Mouse (Mus musculus): ENCODE measurements around the gene Rplp1.

Rplp1 gene

DNA sequence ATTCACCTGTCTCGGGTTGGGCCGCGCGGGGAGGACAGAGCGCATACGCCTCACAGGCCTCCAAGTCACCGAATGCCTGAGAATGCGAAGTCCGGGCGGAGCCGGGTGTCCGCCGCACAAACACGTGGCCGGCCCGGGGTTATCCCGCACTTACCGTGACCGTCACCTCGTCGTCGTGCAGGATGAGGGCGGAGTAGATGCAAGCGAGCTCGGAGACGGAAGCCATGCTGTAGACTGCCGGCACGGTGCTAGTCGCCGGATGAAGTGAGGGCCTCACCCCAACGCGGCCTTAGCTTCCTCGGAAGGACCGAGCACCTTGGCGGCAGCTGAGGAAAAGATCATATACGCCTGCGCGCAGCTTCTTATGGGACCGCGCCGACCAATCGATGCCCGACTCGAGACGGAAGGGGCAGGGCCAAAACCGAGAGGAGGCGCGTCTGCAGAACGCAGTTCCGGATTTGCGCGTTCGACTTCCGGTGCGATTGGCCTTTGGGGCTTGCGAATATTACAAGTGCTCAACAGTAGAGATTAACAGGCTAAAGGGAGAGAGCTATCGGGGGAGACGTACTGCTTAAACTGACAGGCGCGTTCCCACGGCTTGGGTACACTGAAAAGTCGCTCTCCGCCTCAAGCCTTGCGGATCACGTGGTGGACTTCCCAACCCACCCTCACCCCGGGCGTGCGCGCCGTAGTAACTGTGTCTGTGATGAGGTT lies at the start of gene Rplp1:
Gene Rplp1, minus strand, starts transcription at position 340 of the 714 bp plus-strand sequence.
- DNase-seq (ENCODE audit: low read depth, low spot score) = peak; percentile 98

DNA sequence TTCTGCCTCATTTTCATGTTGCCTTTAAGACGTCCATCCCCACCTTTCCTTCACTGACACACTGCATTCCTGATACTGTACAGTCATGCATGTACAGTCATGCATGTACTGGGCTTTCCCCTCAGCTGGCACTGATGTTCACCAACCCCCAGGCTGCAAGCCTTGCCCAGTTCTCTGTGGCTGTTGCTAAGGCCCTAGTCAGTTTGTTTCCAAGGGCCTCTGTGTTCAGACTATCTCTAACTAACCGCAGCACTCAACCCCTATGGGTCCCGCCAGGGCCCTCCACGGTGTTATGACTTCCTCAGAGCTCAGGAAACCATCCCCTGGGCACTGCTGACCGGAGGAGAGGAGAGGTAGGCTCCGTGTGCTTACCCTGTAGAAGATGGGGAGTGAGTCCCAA lies 49.0 kb upstream of the Rplp1 start:
- DNase-seq (ENCODE audit: low read depth, low spot score) = peak; percentile 32

DNA sequence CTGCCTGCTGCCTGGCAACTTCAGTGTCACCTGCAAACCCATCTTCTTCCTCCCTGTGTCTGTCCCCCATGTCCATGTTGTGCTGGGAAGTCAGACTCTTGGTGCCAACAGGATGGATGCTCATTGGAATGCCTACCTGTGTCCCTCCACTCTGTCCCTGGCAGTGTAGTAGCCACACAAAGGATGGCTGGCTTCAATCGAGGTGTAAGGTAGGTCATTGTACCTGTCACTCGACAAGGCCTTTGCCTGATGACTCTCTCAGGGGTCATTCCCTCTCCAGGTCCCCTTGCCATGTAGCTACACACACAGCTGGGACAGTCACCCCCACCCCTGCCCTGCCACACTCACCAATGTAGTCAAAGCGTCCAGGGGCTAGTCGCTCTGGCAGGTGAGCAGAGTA lies 46.8 kb upstream of the Rplp1 start:
- no peak for DNase-seq (ENCODE audit: low read depth, low spot score)

GRCm38 (mm10) chr9:61960753-61961152 lies 46.4 kb upstream of the Rplp1 start:
- no peak for DNase-seq (ENCODE audit: low read depth, low spot score)

DNA sequence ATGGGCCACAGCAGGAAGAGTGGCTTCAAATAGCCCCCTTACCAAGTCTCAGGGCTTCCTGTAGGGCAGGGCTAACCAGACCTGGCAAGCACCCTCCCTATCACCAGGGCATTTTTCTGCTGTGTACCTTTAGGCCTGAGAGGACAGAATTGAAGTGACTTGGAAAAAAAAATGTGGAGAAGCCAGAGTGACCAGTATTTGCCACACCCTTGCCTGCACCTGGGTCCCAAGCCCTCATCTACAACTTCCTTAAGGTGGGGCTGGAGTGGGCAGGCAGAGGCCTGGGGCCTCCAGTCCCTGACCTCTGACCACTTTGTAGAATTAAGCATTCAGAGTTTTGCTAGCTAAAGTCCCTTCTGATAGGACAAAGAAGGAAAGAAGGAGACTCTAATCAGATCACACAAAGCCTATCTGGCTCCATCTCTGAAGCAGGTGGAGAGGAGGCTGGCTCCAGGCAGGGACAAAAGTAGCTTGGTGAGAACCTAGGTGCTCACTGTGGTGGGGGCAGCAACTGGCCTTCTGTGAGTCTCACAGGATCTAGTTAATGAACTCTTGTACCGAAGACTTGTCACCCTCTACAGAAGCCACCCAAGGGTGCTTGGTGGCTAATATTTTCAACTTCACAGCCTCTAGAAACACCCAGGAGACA lies 45.7 kb upstream of the Rplp1 start:
- no peak for DNase-seq (ENCODE audit: low read depth, low spot score)

DNA sequence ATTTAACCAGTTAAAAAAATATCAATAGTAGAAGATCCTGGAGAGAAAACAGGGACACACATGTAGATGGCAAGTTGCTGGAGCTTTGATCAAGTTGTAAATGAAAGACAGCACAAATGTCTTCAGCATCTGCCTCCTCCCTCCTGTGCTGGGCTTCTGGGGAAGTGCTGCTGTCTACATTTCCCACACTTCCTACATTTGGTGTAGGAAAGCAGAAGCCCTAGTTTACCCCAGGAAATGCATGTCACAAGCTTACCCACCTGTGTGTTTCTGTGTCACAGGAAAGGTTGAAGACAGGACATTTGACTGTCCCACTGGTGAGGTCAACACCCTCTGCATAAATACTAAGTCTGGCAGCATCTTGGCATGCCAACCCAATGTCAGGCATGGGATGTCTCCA lies 40.4 kb upstream of the Rplp1 start:
- no peak for DNase-seq (ENCODE audit: low read depth, low spot score)

DNA sequence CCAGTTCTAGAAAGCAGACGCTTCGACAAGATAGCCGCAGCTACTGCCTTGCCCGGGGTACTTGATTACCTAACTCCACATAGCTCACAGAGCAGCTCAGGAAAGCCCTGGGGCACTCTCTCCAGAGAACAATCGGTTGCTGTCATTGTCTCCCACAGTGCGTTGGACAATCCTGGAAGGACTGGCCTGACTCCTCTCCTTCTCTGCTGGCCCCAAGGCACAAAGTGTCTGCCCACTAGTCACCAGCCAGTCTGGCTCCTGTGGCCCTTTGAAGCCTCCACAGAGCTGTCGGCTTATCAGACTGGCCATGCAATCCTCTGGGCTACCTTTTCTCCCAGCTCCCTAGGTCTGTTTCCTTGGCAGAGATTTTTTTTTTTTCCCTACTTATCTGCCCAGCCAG lies 37.9 kb upstream of the Rplp1 start:
- no peak for DNase-seq (ENCODE audit: low read depth, low spot score)

DNA sequence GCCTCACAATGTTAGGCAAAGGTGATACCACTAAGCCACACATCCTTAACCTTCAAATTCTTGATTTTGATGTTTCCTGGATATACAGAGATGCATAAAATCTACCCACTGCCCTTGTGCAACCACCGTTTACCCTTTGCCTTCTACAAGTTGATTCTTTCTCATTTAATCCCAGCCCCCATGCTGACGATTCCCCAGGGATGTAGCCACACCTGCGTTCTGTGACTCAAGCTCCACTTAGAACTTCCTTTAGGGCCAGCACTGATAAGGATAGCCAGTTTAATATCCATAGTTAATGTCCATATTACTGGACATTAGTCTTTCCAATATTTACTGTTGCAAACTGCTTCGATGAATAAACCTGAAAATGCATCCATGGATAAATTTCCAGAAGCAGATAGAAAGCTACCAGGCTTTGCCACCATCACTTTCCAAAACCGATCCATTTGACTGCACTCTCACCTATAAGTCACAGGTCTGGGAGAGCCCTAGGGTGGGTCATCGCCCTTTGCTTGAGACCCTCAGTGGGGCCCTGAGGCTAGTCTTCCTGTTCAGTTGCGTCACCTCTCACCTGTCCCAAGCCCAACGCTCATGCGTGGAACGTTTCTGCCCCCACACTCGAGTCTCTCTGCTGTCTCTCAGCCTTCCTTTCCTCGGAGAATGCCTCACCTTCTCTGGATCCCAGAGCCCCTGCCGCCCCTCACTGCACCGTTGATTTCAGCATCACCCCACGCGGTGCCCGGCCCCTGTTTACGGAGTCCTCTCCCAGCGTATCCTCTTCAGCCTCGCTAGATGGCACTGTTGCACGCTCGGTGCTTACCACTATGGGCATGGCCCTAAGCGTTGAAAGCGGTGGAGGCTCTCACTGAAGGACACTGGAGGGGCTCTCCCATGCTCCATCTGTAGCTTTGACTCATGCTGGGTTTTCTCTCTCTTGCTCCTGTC lies 33.3 kb upstream of the Rplp1 start:
- peak; percentile 91 for DNase-seq (ENCODE audit: low read depth, low spot score)

DNA sequence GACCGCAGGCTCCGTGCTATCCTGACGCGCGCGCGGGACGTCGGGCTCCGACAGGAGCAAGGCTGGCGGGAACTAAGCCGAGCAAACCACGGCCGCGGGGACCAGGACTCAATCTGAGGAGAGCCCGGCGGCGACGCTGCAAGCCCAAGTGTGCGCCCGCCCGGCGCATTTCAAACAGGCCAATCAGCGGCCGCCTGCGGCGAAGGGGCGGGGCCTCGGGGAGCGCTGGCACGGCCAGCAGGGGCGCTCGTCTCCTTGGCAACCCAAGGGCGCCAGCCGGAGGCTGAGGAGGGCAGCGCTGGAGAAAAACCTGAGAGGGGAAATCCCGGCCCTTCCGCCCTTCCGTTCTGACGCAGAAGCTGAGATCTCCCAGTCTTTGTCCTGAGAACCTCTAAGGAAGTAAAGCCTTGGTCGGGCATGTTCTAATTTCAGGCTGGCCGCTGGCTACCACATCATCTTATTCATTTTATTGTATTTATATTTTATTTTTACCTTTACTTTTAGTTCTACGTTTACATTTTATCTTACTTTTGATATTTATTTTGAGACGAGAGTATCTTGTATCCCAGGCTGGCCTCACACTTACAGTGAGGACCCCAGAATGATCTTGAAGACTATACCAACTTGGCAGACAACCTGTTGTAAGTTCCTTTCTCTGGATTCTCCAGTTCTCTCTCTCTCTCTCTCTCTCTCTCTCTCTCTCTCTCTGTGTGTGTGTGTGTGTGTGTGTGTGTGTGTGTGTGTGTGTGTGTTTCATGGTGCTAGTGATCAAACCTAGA lies 32.5 kb upstream of the Rplp1 start, which contains the start of gene Kif23:
Gene Kif23, minus strand, starts transcription at position 152 of the 779 bp plus-strand sequence.
- peak; percentile 97 for DNase-seq (ENCODE audit: low read depth, low spot score)

DNA sequence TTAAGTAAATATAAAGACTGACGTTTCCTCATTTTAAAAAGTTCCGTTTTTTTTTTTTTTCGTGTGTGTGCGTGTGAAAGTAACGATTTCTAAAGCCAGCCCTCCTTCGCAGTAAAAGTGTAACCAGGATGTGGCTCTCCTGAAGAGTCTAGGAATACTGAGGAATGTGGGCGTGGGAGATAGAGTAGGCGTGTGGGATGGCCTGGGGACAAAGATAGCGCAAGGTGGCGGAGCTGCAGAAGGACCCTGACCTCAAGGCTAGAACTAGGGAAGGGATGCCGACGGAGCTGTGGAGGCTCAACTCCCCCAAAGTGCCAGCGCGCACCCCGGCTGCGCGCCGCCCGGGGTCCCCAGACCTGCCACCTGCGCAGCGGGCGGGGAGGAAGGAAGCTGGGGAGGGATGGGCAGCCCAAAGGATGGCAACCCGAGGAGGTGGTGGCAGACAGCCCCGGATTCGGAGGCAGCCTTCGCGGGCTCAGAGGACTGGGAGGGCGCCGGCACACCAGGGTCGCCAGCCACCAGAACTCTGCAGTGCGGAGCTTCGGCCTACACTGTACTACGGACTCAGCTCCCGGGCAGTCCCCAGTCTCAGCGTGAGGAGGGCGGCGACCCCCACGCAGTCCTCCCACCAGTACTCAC lies 31.8 kb upstream of the Rplp1 start:
- peak; percentile 75 for DNase-seq (ENCODE audit: low read depth, low spot score)

DNA sequence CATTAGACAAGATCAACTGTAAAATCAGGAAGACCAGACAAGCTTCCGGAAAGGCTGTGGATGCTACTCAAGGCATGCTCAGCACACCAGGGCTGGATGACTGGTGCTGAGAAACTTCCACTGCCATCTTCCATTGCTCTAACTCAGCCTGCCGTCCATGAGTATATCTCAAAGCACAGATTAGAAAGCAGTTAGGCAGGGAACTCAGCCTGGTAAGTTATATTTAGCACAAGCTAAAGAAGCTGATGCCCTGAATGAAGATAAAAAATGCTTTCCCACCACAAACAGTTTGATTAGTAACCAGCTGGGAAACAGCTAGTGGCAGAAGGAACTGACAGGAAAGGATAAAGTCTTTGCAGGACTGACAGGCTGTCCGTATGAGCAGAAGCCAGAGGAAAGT lies 26.7 kb upstream of the Rplp1 start:
- no peak for DNase-seq (ENCODE audit: low read depth, low spot score)

DNA sequence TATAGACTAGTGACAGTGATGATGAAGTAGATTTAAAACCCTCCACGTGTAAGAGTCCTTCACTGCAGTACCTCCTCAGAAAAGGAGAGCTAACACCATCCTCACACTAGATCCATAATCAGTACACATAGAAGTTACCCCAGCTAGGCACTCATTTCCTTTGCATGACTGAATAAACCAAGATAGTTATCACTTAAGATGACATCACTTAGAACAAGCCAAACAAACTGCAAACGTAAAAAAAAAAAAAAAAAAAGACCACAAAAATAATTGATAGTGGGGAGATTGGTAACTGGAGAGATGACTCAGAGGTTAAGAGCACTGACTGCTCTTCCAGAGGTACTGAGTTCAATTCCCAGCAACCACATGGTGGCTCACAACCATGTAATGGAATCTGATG lies 19.0 kb upstream of the Rplp1 start:
- DNase-seq (ENCODE audit: low read depth, low spot score) = no peak

DNA sequence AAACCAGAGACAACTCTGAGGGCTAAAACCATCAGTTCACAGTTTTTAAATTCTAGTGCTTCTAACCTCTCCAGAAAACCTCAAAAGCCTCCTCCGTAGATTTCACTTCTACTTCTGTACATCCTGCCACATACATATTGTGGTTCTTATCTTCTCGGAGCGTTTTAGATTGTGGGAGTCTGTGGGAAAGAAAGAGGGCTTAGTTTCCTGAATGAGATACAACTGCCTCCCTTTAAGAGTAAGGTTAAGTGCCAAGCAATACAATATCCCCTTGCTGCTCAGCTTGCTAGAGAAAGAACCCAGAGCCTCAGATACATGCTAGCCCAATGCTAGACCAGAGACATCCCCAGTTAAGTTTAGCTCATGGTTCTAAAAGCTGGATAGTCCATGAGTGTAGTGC lies 17.7 kb upstream of the Rplp1 start:
- DNase-seq (ENCODE audit: low read depth, low spot score) = no peak

- no peak for DNase-seq (ENCODE audit: low read depth, low spot score)
Measured at GRCm38 (mm10) chr9:61925086-61925660, 10.8 kb upstream of the Rplp1 start.

DNA sequence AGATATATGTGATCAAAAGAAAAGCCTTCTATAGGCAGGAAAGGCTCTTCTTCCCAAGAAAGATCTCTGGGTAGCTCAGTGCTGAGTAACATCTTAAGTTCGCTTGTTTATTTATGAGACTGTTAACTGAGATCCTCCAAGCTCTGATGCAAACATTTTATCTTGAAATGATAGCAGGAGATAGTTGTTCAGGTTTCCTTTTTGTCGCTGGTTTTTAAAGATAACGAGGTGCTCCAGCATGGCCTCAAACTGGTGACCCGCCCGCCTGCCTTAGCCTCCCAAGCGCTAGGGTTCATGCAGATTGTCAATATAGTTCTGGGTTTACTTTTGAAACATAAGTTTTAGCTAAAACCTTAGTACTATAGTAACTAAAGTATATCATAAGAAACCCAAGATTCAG lies 6.0 kb upstream of the Rplp1 start:
- no peak for DNase-seq (ENCODE audit: low read depth, low spot score)

DNA sequence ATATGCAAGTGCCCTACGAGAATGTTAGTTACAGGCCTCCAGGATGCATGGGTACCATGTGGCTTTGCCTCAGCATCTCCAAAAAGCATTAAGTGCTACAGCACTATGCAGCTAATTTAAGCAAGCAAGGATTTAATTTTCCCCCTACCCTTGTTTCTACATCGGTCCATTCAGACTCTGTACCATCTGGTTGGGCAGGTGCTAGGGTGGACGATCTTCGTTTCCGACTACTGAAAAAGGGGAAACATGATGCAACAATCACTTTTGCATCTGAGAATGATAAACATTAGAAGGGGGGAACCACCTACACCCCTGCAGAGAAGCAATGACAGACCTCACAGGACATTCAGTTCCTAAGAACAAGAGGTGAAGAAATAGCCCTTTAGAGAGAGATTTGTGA lies 5.1 kb upstream of the Rplp1 start:
- DNase-seq (ENCODE audit: low read depth, low spot score) = no peak

DNA sequence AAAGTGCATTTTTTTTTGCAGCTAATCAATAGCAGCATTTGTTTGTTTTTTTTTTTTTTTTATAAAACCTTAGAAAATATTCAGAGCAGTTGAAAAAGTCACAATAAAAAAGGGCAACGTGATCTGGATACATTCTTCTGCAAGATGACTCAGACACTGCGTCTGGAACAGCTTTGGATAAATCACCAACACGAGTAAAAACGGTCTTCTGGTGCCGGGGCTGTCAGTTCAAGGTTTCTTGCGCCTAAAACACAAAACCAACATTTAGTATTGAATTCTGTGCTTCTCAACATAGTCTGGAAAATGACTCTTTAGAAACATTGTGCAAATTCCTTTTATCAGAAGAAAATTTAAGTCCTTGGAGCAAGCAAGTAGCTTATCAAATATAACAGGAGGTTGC lies 3.1 kb upstream of the Rplp1 start:
- DNase-seq (ENCODE audit: low read depth, low spot score) = peak; percentile 30

DNA sequence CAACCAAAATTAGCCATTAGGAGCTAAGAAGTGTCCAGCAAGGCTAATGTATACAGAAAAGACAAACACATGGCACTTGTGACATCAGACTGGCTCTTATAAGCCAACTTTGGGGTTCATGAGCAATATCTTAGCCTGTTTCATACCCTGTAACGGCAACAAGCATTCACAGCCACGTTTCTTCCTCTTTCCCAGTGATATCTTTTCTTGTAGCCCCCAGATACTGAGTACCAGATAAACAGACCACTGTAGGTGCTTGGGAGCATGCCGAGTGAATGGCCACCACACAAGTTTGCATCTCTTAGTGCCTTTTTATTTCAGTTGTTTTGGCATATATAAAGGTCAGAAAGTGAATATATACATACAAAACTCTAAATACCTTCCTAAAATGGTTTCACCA lies 2.6 kb upstream of the Rplp1 start:
- no peak for DNase-seq (ENCODE audit: low read depth, low spot score)

DNA sequence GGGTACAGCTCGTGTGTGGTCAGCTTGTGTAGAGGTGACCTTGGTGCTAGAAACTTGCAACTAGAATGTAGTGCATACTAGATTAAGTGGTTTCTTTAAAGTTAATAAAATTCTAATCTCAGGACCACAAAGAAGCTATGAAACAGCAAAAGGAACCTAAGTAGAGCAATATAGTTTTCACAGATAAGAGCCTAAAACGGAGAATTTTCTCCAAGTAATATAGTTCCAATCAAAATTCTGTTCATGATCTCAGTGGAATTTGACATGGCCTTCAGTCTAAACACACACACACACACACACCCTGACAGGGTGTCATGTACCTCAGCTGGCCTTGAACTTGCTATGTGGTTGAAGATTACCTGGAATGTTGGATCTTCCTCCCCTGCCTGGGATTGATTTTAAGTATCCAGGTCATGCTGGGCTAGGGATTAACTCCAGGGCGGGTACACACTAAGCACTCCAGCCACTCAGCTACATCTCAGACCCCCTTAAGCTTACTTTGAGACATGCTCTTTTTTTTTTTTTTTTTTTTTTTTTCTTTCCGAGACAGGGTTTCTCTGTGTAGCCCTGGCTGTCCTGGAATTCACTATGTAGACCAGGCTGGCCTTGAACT lies 1.2 kb upstream of the Rplp1 start:
- no peak for DNase-seq (ENCODE audit: low read depth, low spot score)

- DNase-seq (ENCODE audit: low read depth, low spot score) = no peak
Measured at GRCm38 (mm10) chr9:61914917-61915300, 567 bp upstream of the Rplp1 start.

Data from 3T3-L1 (cell line).